Mouse (Mus musculus): ENCODE measurements around the gene Olfr1215. TPM values are rescaled to one million over a fixed set of nuclear protein-coding genes. Genes with fewer than 3 reads are reported as not detected.

Gene Olfr1215
- not detected in 2 replicates for polyA plus RNA-seq (2012)

DNA sequence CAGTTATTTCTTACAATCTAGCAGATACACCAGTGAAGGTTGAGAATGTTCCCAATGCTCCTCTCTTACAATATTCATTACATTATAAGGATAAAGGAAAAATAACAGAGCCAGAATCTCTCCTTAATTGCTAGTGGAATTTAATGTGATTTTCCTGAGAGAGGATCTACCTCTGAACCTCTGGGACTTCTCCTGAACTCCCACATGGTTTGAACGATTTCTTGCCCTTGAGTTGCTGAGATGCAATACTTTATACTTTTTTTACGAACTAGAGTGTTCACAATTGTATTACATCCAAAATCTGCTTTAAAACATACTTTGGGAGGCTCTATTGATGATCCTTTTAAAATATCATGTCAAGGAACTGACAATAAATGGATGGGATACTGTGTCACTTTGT is at the start of gene Olfr1215:
TSS of gene Olfr1215 (minus strand) at position 101 of the 400 bp plus-strand sequence.
- no peak for TF ChIP-seq GATA1 (IDR thresholded peaks at IDR 0.05; ENCODE audit: low read length)

GRCm38 (mm10) chr2:89031965-89032364 is 25.2 kb upstream of the Olfr1215 start, which contains the start of gene Olfr1217:
TSS of gene Olfr1217 (minus strand) at chr2:89032065.
- TF ChIP-seq GATA1 (IDR thresholded peaks at IDR 0.05; ENCODE audit: low read length): no peak

DNA sequence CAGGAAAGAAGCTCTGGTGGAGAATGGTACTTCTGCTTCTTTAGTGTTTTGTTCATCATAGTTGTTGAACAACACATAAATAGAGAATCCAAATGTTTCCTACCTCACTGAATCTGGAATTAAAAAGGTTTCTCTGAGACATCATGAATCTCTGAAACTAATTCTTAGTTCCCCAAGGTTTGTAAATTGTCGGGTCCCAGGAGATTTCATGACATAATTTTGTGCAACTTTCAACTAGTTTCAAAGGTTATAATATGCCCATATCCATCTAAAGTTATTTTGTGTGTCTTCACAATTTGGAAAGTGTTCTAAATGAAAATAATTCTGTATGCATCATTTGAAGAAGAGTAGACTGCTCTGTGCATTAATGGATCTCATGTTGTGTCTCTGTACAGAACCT is 11.5 kb upstream of the Olfr1215 start, which contains the start of gene Olfr1216:
TSS of gene Olfr1216 (minus strand) at position 101 of the 400 bp plus-strand sequence.
- TF ChIP-seq GATA1 (IDR thresholded peaks at IDR 0.05; ENCODE audit: low read length): no peak

- TF ChIP-seq GATA1 (IDR thresholded peaks at IDR 0.05; ENCODE audit: low read length): no peak
Observed at GRCm38 (mm10) chr2:88992553-88992952, 14.2 kb downstream of the Olfr1215 start, which contains the start of gene Olfr1214. TSS of gene Olfr1214 (minus strand) at chr2:88992653.

- no peak for TF ChIP-seq GATA1 (IDR thresholded peaks at IDR 0.05; ENCODE audit: low read length)
Observed at GRCm38 (mm10) chr2:88980181-88980580, 26.6 kb downstream of the Olfr1215 start, which contains the start of gene Gm13762. TSS of gene Gm13762 (minus strand) at chr2:88980281.

GRCm38 (mm10) chr2:88953669-88954068 is 53.1 kb downstream of the Olfr1215 start, which contains the start of gene Olfr1212:
TSS of gene Olfr1212 (plus strand) at chr2:88953969.
- TF ChIP-seq GATA1 (IDR thresholded peaks at IDR 0.05; ENCODE audit: low read length): no peak

Other genes with a start within 250 kb of the Olfr1215 start
- gene Olfr1199, start 246.5 kb downstream of the Olfr1215 start, polyA plus RNA-seq (2012): not detected in 2 replicates
- not detected in 2 replicates for gene Olfr1200, start 236.5 kb downstream of the Olfr1215 start, polyA plus RNA-seq (2012)
- not detected in 2 replicates for gene Olfr1201, start 213.9 kb downstream of the Olfr1215 start, polyA plus RNA-seq (2012)
- not detected in 2 replicates for gene Olfr1202, start 192.5 kb downstream of the Olfr1215 start, polyA plus RNA-seq (2012)
- not detected in 2 replicates for gene Olfr1205, start 177.2 kb downstream of the Olfr1215 start, polyA plus RNA-seq (2012)
- not detected in 2 replicates for gene Olfr1204, start 157.7 kb downstream of the Olfr1215 start, polyA plus RNA-seq (2012)
- not detected in 2 replicates for gene Olfr1206, start 143.7 kb downstream of the Olfr1215 start, polyA plus RNA-seq (2012)
- not detected in 2 replicates for gene Olfr1208, start 104.7 kb downstream of the Olfr1215 start, polyA plus RNA-seq (2012)
- gene Olfr1209, start 91.8 kb downstream of the Olfr1215 start, polyA plus RNA-seq (2012): not detected in 2 replicates
- not detected in 2 replicates for gene Olfr1211, start 68.9 kb downstream of the Olfr1215 start, polyA plus RNA-seq (2012)
- gene Olfr1212, start 53.0 kb downstream of the Olfr1215 start, polyA plus RNA-seq (2012): not detected in 2 replicates
- not detected in 2 replicates for gene Gm13762, start 26.7 kb downstream of the Olfr1215 start, polyA plus RNA-seq (2012)
- gene Olfr1214, start 14.3 kb downstream of the Olfr1215 start, polyA plus RNA-seq (2012): not detected in 2 replicates
- not detected in 2 replicates for gene Olfr1216, start 11.4 kb upstream of the Olfr1215 start, polyA plus RNA-seq (2012)
- gene Olfr1217, start 25.1 kb upstream of the Olfr1215 start, polyA plus RNA-seq (2012): not detected in 2 replicates
- not detected in 2 replicates for gene Olfr1218, start 54.2 kb upstream of the Olfr1215 start, polyA plus RNA-seq (2012)
- not detected in 2 replicates for gene Olfr1219, start 76.5 kb upstream of the Olfr1215 start, polyA plus RNA-seq (2012)
- not detected in 2 replicates for gene Olfr1220, start 99.9 kb upstream of the Olfr1215 start, polyA plus RNA-seq (2012)
- gene Olfr1221, start 110.3 kb upstream of the Olfr1215 start, polyA plus RNA-seq (2012): not detected in 2 replicates
- not detected in 2 replicates for gene Olfr1222, start 126.1 kb upstream of the Olfr1215 start, polyA plus RNA-seq (2012)
- not detected in 2 replicates for gene Olfr1223, start 144.6 kb upstream of the Olfr1215 start, polyA plus RNA-seq (2012)
- not detected in 2 replicates for gene Olfr1224-ps1, start 157.1 kb upstream of the Olfr1215 start, polyA plus RNA-seq (2012)
- not detected in 2 replicates for gene Olfr1225, start 167.7 kb upstream of the Olfr1215 start, polyA plus RNA-seq (2012)
- gene Olfr1226, start 193.1 kb upstream of the Olfr1215 start, polyA plus RNA-seq (2012): not detected in 2 replicates
- not detected in 2 replicates for gene Olfr1228, start 247.1 kb upstream of the Olfr1215 start, polyA plus RNA-seq (2012)

All from G1E-ER4 (cell line).